Mouse (Mus musculus) WW6 (cell line): ENCODE results near the gene Apol6.
"Not testable (repeated sequence)": the region's sequence is repeated elsewhere in the genome, so short reads cannot be mapped to it uniquely, and the experiment has no call there.

ENCODE experiments used
- DNase-seq: peaks from one replicate; pipeline ENCODE4 v3.0.0-alpha.2; 2013; ENCODE audit warnings: low read depth, low spot score

Apol6 gene

DNA sequence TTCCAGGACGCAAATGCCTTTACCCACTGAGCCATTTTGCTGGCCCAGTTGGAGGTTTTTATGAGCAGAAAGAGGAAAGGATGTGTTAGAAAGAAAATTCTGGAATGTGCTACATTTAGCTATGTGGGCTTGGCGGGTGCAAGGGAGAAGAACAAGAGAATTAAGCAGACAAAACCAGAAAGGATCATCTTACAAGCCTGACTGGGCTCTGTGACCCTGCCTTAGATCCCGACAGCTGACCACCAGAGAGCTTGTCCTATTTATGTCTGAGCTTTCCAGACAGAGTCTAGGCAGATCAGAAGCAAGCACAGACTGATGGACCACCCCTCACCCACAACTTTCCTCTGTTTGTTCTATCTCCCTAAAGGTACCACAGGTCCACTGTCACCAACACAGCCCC is 13.3 kb upstream of the Apol6 start:
- no peak for DNase-seq

DNA sequence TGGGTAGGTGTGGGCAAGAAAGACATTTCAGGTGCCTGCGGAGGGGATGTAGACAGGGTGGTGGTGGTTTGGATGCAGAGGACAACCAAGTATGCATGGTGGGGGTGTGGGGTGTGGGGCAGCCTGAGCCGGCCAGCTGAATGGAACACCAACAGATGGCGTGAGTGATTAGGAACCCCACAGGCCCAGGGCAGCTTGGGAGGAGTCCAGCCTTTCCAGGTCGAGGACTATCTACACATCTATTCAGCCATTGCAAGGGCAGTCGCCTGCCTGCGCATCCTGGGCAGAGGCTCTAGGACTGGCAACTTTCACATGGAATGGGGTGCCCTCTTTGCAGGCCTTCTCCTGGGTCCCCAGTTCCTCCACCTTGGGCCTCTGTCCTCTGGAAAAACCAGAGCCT is 10.0 kb upstream of the Apol6 start:
- no peak for DNase-seq

DNA sequence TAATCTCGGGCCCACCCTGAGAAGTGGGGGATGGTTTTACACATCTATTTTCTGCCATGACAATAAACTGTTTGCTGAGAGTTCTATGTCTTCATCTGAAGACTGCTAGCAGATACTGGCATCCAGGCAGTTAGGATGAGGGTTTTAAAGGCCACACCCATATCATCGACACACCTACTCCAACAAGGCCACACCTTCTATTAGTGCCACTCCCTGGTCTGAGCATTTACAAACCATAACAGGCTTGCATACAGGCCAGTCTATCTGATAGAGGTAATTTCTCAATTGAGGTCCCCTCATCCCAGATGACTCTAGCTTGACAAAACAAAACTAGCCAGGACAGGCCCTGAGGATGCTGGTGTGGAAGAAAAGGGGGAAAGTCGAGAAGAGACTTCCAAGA is 8.9 kb upstream of the Apol6 start:
- DNase-seq, result no peak

DNA sequence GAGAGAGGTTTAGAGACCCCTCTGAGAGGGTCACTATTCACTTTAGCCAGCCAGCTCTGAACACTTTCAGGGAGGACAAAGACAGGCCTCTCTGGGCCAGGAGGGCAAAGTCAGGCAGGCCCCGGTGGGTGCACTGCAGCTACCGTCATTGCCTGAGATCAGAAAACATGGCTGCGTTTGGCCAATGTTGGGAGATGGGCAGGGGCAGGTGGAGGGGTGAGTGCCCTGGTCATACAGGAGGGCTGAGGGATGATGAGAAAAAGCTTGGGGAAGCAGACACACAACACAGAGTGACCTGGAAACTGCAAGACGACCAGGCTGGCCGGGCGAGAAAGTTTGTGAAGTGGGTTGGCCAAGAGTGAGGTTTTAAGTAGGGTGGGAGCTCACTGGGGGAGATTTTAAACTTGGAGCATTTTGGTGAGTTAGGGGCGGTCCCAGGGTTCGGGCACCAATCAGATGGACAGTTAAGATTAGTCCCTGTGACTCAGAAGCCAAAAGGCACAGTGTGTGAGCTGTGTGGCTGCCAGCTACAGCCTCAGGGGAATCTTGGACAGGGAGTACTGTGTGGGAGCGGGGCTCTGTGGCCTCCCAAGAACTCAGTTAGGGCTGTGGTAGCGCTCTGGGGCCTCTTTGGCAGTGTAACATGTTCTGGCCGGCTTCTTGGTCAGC is 8.1 kb upstream of the Apol6 start:
- DNase-seq, result no peak

DNA sequence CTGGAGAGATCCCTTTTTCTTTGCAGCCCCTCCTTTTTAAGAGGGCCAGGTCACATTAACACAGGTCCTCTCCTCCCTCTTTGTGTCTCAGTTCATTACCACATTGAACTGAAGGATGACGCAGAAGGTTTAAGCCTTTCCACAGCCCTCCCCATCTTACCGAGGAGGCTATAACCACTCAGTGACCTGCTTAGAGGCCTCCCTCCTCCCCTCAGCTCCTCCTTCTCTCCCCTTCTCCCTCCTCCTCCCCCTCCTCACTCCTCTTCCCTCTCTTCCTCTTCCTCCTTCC is 7.6 kb upstream of the Apol6 start:
- no peak for DNase-seq

DNA sequence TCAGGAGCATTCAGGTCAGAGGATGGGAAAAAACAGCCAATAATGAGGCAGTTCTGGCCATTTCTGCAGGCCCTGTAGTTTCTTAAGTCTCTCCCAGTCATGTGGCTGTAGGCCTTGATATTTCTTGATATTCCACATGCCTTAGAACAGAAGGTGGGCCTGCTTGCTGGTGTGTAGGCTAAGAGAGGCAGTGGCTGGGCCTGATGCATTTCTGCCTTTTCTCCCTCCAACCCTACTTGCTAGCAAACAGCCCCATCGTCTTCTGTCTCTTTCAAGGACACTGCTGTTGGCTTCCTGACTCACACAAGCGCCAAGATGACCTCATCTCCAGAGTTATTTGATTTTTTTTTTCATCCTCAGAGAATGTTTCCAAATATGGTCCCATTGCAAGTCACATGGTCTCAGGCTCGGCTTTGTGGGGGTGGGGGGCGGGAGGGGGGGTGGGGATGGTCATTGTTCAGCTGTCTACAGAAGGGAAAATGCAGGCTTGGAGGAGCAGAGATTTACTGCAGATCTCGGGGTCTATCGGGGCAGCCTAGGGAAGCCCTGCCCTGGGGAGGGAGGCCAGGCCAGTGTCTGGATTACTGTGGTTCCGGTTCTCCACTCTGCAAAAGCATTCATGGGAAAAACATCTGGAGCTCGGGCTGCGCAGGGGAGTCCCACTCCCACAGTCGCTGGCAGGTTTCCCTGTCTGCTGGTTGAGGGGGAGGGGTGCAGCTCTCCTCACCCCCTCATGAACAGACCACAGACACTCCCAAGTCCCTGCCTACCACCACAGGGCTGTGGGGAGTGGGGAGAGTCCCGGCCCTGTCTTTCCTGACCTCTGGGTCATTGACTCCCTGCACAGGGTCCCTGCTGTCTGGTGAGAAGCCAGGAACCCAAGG is 7.0 kb upstream of the Apol6 start:
- no peak for DNase-seq

DNA sequence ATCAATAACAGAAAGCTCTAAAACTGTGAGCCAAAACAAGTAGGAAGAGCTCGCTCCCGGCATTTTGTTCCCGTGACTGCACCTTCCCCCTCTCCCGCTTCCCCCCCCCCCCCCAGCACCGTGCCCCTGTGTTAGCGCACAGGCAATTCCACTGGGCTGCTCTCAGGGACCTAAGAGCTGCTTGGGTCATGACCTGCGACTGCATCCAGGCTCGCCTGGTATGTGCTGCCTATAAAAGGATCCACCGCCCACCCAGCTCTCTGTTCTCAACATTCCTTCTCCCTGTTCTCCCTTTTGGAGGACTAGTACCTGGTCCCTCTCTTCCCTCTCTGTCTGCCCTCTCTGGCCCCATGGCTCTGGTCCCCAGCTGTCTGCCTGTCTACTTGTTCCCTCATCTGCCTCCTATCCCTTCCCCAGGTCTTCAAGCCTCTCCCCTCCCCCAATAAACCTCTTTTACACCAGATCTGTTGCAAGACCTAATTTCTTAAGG is 5.3 kb upstream of the Apol6 start:
- DNase-seq, result no peak

DNA sequence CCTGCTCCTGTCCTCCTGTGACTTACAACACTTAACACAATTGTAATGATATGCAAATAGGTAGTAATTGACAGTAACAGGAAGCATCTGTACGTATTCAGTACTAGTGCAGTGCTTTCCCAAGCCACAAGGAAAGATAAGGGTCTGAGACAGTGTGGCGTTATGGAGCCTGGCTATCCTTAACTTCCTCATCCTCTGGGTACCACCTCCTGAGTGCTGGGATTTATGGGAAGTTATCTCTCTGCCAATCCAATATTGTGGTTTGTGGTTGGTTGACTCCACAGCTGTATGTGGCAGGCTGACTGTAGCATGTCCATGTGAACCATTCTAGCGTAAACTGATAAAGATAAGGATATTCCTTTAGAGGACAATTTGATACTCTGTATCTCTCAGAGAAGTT is 3.7 kb upstream of the Apol6 start:
- DNase-seq, result no peak

DNA sequence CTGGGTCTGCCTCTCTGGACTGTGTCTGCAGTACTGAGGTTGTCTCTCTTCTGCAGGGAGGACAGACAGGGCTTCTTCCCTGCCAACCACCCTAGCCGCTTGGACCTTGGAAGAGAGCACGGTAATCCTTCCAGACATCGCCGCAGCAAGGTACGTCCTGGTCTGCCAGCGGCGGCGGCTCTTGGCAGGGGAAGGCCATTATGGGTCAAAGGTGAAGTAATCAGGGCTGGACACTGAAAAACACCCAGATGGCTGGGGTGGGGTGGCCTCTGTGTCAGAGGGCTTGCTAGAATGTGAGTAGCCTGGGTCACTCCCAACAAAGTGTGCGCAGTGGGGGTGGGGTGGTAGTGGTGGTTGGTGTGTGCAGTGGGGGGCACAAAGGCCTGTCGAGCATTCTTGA is 1.1 kb downstream of the Apol6 start:
- no peak for DNase-seq

DNA sequence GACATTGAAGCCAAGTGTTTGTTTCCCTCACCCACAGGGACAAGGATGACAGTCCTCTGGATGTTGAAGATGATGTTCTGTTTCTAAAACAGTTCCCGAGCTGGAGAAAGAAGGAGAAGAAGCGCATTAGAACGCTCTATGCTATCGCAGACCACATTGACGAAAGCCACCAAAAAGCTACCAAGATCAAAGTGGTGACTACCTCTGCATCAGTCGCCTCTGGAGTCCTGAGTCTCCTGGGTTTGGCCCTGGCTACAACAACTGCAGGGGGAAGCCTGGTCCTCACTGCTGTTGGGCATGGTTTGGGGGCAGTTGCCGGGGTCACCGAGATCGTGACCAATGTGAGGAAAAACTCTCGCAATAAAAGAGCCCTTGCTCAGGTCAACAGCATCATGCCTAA is 6.0 kb downstream of the Apol6 start, which contains the start of gene Mb:
Gene Mb, minus strand, starts transcription at position 101 of the 400 bp plus-strand sequence.
- DNase-seq, result no peak

DNA sequence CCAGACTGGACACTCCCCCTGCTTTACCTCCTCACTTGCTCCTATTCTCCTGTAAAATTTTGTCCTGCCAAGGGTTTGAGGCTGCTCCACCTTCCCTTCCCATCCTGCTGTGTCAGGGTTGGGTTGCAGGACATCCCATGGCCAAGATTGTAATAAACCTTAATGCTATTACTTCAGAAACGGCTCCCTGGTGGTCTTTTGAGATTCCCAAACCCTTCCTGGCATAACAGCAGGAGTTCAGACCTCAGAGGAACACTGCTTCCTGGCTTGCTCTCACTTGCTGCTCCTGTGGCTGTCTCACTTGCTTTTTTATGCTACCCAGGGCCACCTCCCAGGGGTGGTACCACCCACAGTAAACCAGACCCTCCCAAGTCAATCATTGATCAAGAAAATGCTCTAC is 7.6 kb downstream of the Apol6 start:
- no peak for DNase-seq

DNA sequence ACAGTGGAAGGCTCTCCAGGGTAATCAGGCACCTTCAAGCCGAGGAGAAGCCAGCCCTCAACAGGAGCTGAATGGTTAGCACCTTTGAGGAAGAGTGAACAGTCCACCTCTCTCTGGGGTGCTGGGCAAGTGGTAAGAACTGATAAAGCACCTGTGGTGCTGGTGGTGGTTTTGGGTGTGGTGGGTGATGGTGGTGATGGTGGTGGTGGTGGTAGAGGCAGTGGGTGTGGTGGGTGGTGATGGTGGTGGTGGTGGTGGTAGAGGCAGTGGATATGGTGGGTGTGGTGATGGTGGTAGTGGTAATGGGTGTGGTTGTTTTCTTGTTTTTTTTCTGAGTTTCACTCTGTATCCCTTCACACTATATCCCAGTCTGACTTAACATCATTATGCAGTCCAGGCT is 8.5 kb downstream of the Apol6 start:
- DNase-seq, result no peak

DNA sequence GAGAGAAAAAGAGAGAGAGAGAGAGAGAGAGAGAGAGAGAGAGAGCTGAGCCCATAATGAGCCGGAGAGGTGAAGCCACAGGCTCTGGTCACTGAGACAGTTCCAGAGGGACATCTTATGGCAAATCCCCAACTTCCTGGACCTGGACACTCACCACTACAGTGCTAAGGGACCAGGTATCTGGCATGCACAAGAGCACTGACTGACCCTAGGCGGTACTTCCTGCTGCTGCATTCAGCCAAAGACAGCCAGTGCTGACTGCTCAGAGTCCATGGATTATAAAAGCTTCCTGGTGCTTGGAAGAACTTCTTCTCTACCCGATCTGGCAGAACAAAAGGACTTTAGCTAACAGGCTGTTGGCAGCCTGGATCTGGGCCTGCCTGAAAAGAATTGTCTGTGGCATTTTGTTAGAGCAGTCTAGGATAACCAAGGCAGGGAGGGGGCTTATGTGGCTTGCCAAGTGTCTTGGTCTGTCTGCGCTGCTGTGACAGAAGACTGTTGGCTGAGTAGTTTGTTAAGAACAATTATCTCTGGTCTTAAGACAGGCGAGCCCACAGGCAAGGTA is 10.2 kb downstream of the Apol6 start:
- DNase-seq, result no peak

DNA sequence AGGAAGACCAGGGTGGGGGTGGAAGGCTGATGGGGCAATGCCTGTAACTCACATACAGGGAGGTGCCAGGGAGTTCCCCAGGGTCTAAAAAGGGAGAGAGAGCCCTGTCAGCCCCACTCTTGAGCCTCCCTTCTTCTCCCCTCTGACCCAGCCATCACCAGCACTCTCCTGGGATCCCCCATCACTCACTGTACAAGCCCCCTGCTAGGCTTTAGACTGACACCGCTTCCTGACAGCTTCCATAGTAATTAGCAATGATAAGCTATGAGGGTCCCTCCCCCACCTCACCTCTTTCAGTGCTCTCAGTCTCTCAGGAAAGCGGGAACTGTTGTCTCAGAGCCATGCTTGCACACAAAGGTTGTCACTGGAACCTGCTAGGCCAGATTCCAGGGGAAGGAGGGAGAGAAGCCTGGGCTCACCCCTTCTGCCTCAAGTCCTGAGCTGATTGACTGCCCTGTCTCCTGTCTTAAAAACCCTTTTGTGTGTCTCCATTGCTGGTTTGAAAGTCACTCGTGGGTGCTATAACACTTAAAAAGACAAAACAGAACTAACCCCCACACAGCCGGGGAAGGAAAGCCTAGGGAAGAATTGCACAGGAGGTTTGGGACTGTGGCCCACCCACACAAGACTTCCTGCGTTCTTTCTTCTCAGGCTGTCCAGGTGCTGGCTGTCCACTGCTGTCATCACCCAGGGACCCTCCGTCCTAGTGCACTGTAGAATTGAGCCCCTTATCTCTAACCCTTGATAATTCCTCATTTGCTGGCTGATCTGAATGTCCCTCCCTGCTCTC is 11.7 kb downstream of the Apol6 start:
- DNase-seq, result no peak

DNA sequence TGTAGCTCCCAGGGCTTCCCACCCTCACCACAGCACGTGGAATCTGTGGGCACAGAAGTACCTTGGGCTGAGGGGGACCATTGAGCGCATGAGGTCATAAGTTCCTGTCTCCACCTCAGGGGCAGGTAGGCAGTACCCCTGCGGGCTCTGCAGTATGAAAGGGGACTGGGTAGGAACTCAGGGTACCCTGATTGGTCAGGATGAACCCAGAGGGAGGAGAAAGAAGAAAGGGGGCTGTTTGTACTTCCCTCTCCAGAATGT is 12.2 kb downstream of the Apol6 start:
- DNase-seq, result no peak

DNA sequence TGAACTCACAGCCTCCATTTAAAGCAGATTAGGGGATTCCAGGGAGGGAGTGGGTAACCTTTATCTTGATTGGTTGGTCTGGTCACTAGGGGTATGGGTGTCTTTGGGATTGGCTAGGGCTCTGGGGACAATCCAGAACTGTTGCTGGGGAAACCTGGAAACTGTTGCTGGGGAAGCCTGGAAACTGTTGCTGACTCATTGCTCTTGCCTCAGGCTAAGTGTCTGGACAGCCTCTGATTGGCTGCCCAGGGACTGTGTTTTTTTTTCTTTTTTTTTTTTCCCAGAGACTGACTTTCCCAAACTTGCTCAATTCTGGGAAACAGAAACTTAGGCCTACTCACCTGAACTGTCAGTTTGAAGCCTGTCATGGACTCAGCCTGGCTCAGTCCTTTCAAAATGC is 14.0 kb downstream of the Apol6 start:
- DNase-seq, result peak; percentile 75

DNA sequence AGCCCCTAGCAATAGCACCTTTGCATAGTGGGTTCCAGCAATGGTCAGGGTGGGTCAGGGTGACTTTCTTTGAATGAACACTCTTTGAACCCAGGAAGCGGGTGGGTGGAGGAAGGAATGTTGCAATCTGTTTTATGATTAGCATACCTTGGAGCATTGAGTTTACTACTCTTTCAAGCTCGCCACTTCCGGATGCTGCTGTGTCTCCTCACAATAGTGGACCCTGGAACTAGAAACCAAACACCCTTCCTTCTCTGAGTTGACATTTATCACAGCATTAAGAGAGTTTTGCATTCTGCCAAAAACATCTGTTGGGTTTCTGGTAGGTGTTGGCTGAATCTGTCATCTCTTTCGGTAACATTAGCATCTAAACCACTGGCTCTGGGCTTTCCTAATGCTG is 14.9 kb downstream of the Apol6 start:
- not testable (repeated sequence) for DNase-seq

DNA sequence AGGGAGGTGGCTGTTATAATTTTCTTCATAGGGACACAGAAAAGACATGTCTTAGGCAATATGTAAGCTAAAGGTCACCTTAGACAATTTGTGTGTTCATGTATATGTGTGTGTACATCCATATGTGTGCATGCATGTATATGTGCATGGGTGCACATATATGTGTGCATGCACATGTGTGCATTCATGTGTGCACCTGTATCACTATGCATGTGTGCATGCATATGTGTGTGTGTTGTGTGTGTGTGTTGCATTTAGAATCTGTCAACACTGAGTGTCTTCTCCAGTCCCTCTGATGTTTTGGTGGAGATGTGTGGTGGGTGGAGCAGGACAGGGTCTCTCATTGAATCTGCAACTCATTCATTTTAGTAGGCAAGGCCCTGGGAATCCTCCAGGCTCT is 18.2 kb downstream of the Apol6 start:
- no peak for DNase-seq

DNA sequence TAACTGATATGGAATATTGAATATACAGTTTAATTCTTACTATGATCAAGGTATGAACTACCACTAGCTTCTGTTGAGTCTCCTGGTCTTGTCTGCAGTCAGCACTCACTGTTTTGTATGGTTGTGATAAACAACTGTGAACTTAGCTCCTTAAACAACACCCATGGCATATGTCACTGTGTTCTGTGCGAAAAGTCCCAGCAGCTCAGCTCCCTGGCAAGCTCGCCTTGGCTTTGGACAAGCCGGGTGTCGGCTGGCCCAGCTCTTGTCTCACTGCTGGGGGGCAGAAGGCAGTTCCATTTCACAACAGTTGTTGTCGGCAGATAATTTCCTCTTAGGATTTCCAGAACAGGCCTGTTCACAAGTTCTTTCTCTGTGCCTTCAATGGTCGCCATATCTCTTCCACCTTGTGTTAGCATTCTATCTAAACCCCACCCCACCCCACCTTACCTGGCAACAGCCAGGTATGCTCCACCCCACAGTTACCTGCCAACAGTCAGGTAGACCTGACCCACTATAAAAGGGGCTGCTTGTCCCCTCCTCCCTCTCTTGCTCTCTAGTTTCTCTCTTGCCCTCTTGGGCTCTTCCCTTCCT is 20.8 kb downstream of the Apol6 start:
- DNase-seq, result no peak

DNA sequence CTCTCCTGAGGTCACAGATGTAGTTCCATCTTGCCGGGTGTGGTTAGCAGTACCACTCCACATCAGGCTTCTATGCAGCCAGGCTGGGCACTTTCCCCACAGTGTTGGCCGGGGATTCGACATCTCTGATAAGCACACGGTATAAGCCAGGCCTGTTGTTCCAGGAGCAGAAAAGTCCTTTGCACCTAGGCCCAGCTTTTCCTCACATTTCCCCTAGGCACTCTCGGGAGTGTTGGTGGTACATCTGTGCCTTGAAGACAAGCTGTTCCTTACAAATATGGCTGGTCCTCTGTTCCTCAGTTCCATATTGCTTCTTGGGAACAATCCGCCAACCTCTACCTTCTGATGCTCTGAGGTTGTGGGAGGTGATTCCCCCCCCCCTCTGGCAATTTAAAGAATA is 21.7 kb downstream of the Apol6 start:
- no peak for DNase-seq

DNA sequence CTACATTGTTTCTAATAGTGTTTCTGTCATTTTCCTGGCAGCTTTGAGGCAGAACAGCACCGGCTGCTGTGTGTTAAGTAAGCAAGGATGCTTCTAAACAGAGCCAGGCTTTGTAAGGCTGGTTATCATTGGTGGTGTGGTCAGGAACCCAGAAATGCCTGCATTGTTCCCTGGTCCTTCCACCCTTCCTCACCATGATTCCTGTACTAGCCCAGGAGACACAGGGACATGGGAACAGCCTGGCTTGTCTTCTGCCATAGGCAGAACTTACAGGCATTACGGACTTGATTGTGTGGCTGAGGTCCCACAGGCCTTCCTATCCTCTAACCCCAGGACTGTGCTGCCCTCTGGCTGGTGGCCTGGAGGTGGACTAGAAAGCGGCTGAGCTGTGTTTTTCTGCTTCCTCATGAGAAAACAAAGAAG is 23.9 kb downstream of the Apol6 start:
- no peak for DNase-seq

DNA sequence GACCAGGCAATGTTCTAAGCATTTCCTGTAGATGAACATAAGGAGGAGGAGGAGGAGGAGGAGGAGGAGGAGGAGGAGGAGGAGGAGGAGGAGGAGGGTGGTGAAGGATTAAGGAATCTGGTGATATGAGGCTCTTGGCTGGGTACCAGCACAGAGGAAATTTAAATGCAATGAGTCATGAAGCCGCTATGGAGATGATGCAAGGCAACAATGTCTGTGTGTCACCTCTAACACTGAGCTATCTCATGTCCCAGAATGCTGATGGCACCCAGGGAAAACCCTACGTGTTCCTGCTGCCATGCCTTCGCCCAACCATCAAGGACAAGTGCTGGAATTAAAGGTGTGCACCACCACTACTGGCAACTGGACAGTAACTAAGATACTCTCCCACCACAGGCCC is 24.5 kb downstream of the Apol6 start:
- DNase-seq, result no peak
